Mouse (Mus musculus) spleen, adult 2 months (tissue): ENCODE data around the gene Uqcrh. TPM values are rescaled to one million over a fixed set of nuclear protein-coding genes. Genes with fewer than 3 reads are reported as not detected.

ENCODE experiments used
- DNase-seq, 2 experiments: peaks; one replicate each; pipeline versions ENCODE4 v3.0.0 to v3.0.0-alpha.2; 2012 to 2021; ENCODE audit warnings: low spot score in 2 of 2, low read depth in 1 of 2
- H3K27ac ChIP-seq: fragments of 200-500 bp; 2 replicates; pipeline ENCODE4 v1.5.1; 2012; ENCODE audit warnings: low read length, inconsistent platforms; ENCODE audit not compliant: insufficient read depth
- H3K27me3 ChIP-seq: fragments of 200-500 bp; 2 replicates; pipeline ENCODE4 v1.6.1; 2012; ENCODE audit warnings: mild to moderate bottlenecking, moderate library complexity, low read length, inconsistent platforms; ENCODE audit not compliant: control insufficient read depth, insufficient read depth
- H3K36me3 ChIP-seq: fragments of 200-500 bp; 2 replicates; pipeline ENCODE4 v1.6.1; 2012; ENCODE audit warnings: mild to moderate bottlenecking, low read length, inconsistent platforms; ENCODE audit not compliant: control insufficient read depth, insufficient read depth
- H3K4me1 ChIP-seq: fragments of 200-500 bp; 2 replicates; pipeline ENCODE4 v1.6.1; 2011; ENCODE audit warnings: inconsistent platforms; ENCODE audit not compliant: control insufficient read depth, insufficient read depth, insufficient read length
- H3K4me3 ChIP-seq: fragments of 200-500 bp; 2 replicates; pipeline ENCODE4 v1.5.1; 2011; ENCODE audit warnings: mild to moderate bottlenecking, inconsistent platforms; ENCODE audit not compliant: insufficient read depth, insufficient read length; ENCODE audit errors: extremely low read depth
- CTCF ChIP-seq: fragments of 200-500 bp; IDR thresholded peaks from 2 replicates; pipeline ENCODE4 v1.5.1; 2011; ENCODE audit warnings: mild to moderate bottlenecking, inconsistent platforms; ENCODE audit not compliant: insufficient read depth, insufficient read length, insufficient replicate concordance; ENCODE audit errors: extremely low read depth
- POLR2A ChIP-seq: fragments of 200-500 bp; IDR thresholded peaks from 2 replicates; pipeline ENCODE4 v1.6.1; 2011; ENCODE audit warnings: low read depth, low read length, inconsistent platforms
- WGBS: fragments of 180-500 bp; shearing (Covaris S2); methylation state at CpG from one replicate; pipeline ENCODE4 v1.1.7; 2018; 5-methylcytosine and 5-hydroxymethylcytosine counted together
- polyA plus RNA-seq: library from polyadenylated mRNA; depleted of rRNA; stranded (reverse); fragments of >200 nt; gene quantifications from 2 replicates; pipeline ENCODE4 v1.2.3, GENCODE M21; 2012; rRNA removed

The Uqcrh gene
- 44.5 and 48.9 TPM in 2 replicates for polyA plus RNA-seq

DNA sequence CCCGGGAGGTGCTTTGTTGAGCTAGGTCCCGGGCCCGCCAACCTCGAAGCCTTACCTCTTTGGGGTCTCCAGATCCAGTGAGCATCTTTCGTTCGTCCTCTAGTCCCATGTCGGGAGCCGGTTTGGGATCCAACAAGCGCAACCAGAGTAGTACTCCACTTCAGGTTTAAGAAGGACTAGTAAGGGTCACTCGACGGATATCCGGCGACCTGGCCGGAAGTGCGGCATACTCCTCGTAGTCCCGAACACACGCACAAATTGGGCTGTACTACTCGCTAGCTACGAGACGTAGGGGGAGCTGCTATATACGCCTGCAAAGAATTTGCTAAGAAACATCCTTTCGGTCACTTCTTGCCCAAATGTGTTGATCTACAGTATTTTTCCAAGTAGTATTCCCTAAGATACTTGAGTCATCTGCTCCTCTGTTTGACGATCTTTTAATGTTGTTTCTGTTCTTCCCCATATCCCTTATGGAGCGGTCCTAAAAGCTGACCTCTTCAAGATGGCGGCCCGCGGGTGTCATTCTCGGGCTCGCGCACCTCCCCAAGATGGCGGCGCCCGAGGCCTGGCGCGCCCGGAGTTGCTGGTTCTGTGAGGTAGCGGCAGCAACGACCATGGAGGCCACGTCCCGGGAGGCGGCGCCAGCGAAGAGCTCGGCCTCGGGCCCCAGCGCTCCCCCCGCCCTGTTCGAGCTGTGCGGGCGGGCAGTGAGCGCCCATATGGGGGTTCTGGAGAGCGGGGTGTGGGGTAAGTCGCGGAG, at the start of gene Uqcrh, which contains the start of gene Lrrc41:
Gene Uqcrh, minus strand, starts transcription at position 211 of the 760 bp plus-strand sequence.
Gene Lrrc41, plus strand, starts transcription at position 409 of the 760 bp plus-strand sequence.
- peak within 1 kb of the TSS; percentile 83 for H3K27ac ChIP-seq
- H3K4me3 ChIP-seq, result peak within 1 kb of the TSS; percentile 86
- under 1% methylated on average over 55 of the region's 55 CpGs for WGBS
- H3K36me3 ChIP-seq, result peaks cover 4% of the 10 kb centered on the region
- no peaks in the 10 kb centered on the region; the same call in 1 of the 2 replicates for H3K4me1 ChIP-seq
- TF ChIP-seq POLR2A (peak; percentile 87), CTCF (no peak)
- peaks cover 2% of the 10 kb centered on the region; the same call in 1 of the 2 replicates for H3K27me3 ChIP-seq
- peak; percentile 87 to 96 for DNase-seq

DNA sequence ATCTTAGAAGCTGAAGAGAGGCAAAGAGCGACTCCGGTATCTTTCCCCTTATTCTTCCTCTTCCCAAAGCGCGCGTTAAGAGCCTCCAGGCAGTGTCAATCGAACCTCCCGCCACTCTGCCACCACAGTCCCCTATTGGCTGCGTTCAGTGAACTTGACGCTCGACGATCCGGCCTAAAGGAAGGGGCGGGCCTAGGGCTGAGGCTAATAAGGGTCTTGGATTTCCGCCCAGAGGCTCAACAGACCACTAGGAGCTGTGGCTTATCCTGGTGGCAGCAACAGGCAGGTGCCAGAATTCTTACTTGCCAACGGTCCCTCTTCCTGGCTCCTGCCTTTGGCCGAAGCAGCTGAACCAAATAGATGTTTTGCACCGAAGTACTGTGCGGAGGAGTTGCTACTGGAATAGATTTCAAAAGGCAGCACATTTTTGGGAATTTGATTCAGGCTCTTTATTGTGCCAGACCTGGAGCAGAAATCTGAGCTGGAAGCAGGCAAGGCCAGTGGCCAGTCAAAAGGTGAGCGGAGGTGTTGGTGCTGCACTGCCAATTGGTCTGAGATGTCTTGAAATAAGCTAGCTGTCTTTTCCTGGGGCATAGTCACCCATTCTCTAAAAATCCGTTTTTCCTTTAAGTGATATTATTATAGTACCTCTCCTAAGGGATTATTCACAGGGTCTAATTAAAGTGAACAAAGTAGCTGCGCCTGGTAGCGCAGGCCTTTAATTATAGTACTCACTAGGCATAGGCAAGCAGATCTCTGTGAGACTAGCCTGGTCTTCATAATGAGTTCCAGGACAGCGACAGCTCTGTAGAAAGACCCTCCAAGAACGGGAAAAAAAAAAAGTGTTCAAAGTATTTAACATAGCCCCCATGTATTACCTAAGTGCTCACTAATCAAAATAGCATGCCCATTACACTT, 49.0 kb upstream of the Uqcrh start, which contains the start of the genes Rad54l and Pomgnt1:
Gene Rad54l, minus strand, starts transcription at position 89 of the 918 bp plus-strand sequence.
Gene Pomgnt1, plus strand, starts transcription at position 239 of the 918 bp plus-strand sequence.
- H3K4me1 ChIP-seq, result peaks cover 6% of the 10 kb centered on the region; the same call in 1 of the 2 replicates
- peak within 1 kb of the TSS; percentile 87 for H3K4me3 ChIP-seq
- H3K36me3 ChIP-seq, result no peaks in the 10 kb centered on the region
- DNase-seq, result peak; percentile 54 to 72
- H3K27me3 ChIP-seq, result no peaks in the 10 kb centered on the region
- no peak within 1 kb of the TSS for H3K27ac ChIP-seq
- TF ChIP-seq CTCF (no peak), POLR2A (no peak)
- WGBS, result 5% methylated on average over 24 of the region's 24 CpGs

DNA sequence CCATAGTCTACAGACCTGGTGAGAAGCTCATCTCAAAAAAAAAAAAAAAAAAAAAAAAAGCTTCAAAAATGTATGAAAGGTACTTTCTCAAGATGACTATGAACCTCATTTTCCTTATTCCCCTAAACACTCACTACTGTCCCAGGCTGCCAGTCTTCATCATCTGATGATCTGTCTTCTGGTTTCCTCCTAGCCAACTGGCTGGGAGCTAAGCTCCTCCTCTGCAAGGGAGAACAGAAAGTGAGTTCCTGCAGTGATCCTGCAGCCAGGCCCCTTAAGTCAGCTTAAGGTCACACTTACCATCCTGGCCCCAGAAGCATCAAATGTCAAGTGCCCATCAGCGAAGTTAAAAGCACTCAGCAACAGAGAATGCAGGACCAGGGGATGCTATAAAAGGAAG, 47.9 kb upstream of the Uqcrh start:
- no peak for TF ChIP-seq POLR2A
- TF ChIP-seq CTCF, result no peak
- H3K4me3 ChIP-seq, result no peak overlapping the region
- H3K4me1 ChIP-seq, result peaks cover 6% of the 10 kb centered on the region; the same call in 1 of the 2 replicates
- no peak overlapping the region for H3K27ac ChIP-seq
- no peaks in the 10 kb centered on the region for H3K36me3 ChIP-seq
- WGBS, result 3% methylated on average over 1 of the region's 1 CpGs
- DNase-seq, result no peak
- no peaks in the 10 kb centered on the region for H3K27me3 ChIP-seq

DNA sequence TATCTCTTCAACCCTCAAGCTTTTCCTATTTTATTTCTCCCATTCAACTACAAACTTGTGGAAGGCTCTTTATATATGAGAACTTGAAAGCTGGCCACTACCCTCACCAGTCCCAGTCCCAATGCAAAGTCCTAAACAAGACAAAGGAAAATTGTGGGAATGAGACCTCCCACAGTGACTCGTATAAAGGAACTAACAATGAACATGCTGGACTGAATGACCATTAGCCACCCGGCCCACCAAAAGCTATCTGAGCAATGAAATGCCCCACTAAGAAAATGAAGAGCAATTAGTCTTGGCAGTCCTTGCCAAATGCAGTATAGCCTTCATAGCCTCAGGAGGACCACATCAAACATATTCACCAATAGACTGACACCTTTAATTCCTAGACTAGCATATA, 36.6 kb upstream of the Uqcrh start:
- Histone ChIP-seq H3K4me1 (no peaks in the 10 kb centered on the region), H3K27me3 (no peaks in the 10 kb centered on the region), H3K36me3 (no peaks in the 10 kb centered on the region), H3K27ac (no peak overlapping the region), H3K4me3 (no peak overlapping the region)
- DNase-seq, result no peak
- no peak for TF ChIP-seq CTCF
- no peak for TF ChIP-seq POLR2A
- WGBS, result 95% methylated on average over 2 of the region's 2 CpGs

DNA sequence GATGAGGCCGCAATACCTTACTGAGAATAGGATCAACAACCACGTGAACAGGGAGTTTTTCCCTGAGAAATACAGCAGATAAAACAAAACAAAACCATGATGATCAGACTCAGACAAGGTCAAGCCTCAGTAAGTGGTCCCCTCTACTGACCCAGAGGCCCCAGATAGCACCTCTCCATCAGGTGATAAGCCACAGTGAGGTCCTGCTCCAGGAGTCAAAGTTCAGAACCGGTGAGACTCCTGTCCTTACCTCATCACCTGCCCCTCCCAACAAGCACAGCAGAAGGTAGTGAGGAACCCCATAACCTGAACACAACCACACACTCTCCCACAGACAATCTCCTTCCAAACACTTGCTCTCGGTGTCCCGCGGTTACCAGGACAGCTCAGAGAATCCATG, 35.8 kb upstream of the Uqcrh start:
- no peaks in the 10 kb centered on the region for H3K36me3 ChIP-seq
- 96% methylated on average over 6 of the region's 6 CpGs for WGBS

GRCm38 (mm10) chr4:116105278-116105677, 30.4 kb upstream of the Uqcrh start:
- Histone ChIP-seq H3K36me3 (peaks cover 3% of the 10 kb centered on the region; the same call in 1 of the 2 replicates), H3K4me1 (no peaks in the 10 kb centered on the region), H3K27ac (no peak overlapping the region), H3K4me3 (no peak overlapping the region), H3K27me3 (no peaks in the 10 kb centered on the region)
- whole genome bisulfite sequencing, result 95% methylated on average over 5 of the region's 5 CpGs
- DNase-seq, result no peak
- TF ChIP-seq POLR2A (no peak), CTCF (no peak)

More for the DNA sequence above, 35.8 kb upstream of the Uqcrh start:
- Histone ChIP-seq H3K4me3 (no peak overlapping the region), H3K27me3 (no peaks in the 10 kb centered on the region), H3K4me1 (no peaks in the 10 kb centered on the region), H3K27ac (no peak overlapping the region)
- TF ChIP-seq POLR2A (no peak), CTCF (no peak)
- DNase-seq, result no peak
